Mouse (Mus musculus) midbrain, embryonic 12.5 days (tissue): ENCODE results near the gene Fgf10. TPM values are rescaled to one million over a fixed set of nuclear protein-coding genes. Genes with fewer than 3 reads are reported as not detected.

Source experiments
- ATAC-seq: fragments of 200-750 bp; cut with Nextera tagmentation; 2 replicates; pipeline ENCODE4 v1.8.0; 2017; ENCODE audit warnings: low read depth, moderate TSS enrichment, moderate library complexity; ENCODE audit not compliant: low FRiP score
- H3K27ac ChIP-seq: fragments of 300-500 bp; sonication (generic); replicated peaks from 2 replicates; pipeline ENCODE4 v1.5.1; 2016; ENCODE audit warnings: mild to moderate bottlenecking
- H3K27me3 ChIP-seq: fragments of 300-500 bp; sonication (generic); 2 replicates; pipeline ENCODE4 v1.6.1; 2016; ENCODE audit warnings: mild to moderate bottlenecking
- H3K36me3 ChIP-seq: fragments of 300-500 bp; sonication (generic); 2 replicates; pipeline ENCODE4 v1.6.1; 2016
- H3K4me1 ChIP-seq: fragments of 300-500 bp; sonication (generic); 2 replicates; pipeline ENCODE4 v1.6.1; 2016
- H3K4me2 ChIP-seq: fragments of 300-500 bp; sonication (generic); replicated peaks from 2 replicates; pipeline ENCODE4 v1.6.1; 2016; ENCODE audit warnings: mild to moderate bottlenecking, moderate library complexity
- H3K4me3 ChIP-seq: fragments of 300-500 bp; sonication (generic); 2 replicates; pipeline ENCODE4 v1.5.1; 2016; ENCODE audit warnings: mild to moderate bottlenecking
- H3K9ac ChIP-seq: fragments of 300-500 bp; sonication (generic); replicated peaks from 2 replicates; pipeline ENCODE4 v1.6.1; 2016; ENCODE audit warnings: mild to moderate bottlenecking, moderate library complexity
- H3K9me3 ChIP-seq: fragments of 300-500 bp; sonication (generic); 2 replicates; pipeline ENCODE4 v1.6.1; 2016; ENCODE audit warnings: mild to moderate bottlenecking
- WGBS: fragments of 180-500 bp; shearing (Covaris S2); methylation state at CpG from one replicate; pipeline ENCODE4 v1.1.7; 2016; 5-methylcytosine and 5-hydroxymethylcytosine counted together
- polyA plus RNA-seq: library from polyadenylated mRNA; unstranded; fragments of >200 nt; fragmentation: Nextera tagmentation; extraction: Ambion mirVana; gene quantifications from 2 replicates; pipeline ENCODE4 v1.2.1, GENCODE M21; 2016

Gene Fgf10
- polyA plus RNA-seq, 1 experiment from 2014 or later, result 0.56 TPM

DNA sequence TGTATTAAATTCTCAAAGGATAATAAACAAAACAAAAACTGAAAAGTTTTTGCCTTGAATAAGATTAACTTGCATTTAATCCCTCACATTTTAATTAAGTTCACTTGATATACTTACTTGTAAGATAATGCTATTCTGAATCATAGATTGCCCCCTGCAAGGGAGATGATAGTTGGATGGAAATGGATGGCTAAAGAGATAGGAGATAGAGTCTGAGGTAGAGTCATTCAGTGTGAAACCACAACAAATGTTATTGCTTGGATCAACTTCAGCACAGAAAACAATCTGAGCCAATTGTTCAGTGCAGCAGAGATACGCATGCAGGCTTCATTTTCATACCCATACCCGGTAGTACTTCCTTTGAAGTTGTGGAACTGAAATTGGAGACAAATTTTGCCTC is 23.5 kb downstream of the Fgf10 start:
- no peak overlapping the region for H3K4me2 ChIP-seq
- WGBS, result 88% methylated on average over 2 of the region's 2 CpGs
- ATAC-seq, result no peak
- H3K27ac ChIP-seq, result no peak overlapping the region
- H3K36me3 ChIP-seq, result no peaks in the 10 kb centered on the region
- no peak overlapping the region for H3K4me3 ChIP-seq
- no peak overlapping the region for H3K9ac ChIP-seq
- H3K4me1 ChIP-seq, result no peaks in the 10 kb centered on the region
- H3K9me3 ChIP-seq, result no peaks in the 10 kb centered on the region
- no peaks in the 10 kb centered on the region for H3K27me3 ChIP-seq

DNA sequence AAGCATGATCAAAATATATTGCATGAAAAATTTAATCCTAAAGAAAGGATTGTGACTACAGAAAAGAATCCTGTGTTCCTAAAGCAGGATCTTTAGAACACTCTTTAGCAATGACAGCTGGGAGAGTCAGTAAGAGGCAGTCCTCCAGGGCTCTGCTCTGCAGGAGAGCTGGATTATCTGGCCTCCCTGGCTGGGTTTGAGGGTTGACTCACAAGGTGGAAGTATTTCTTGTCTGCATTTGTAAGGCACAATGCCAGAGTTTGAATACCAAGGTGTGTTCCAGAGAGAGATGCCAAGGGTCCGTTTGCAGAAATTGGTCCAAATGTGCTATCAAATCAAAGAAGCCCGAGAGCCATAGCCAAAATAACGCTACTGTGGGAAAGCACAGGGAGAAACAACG is 25.5 kb downstream of the Fgf10 start:
- Histone ChIP-seq H3K27me3 (no peaks in the 10 kb centered on the region), H3K9me3 (no peaks in the 10 kb centered on the region), H3K4me1 (no peaks in the 10 kb centered on the region), H3K36me3 (no peaks in the 10 kb centered on the region), H3K4me2 (no peak overlapping the region), H3K27ac (no peak overlapping the region), H3K4me3 (no peak overlapping the region), H3K9ac (no peak overlapping the region)
- no peak for ATAC-seq
- WGBS, result 19% methylated on average over 4 of the region's 4 CpGs

DNA sequence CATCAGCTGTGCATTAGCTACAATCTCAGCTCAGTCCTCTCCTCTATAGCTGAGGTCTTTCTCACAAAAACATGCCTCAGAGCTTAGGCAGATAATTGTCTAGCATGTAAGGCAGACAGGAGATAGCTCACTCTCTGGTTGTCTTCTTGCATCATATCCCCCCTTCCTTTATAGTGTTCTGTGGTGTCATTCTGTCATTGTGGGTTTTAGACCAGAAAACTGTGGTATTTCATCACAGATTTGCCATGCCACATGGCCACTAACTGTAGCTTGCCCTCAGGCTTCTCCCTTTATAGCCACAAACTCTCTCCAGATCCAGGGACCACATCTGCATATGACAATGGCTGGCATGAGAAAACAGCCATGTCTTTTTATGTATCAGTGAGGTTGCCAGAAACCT is 34.1 kb downstream of the Fgf10 start:
- H3K4me3 ChIP-seq, result no peak overlapping the region
- H3K27ac ChIP-seq, result no peak overlapping the region
- H3K36me3 ChIP-seq, result no peaks in the 10 kb centered on the region
- no peak overlapping the region for H3K4me2 ChIP-seq
- no peaks in the 10 kb centered on the region for H3K27me3 ChIP-seq
- H3K9me3 ChIP-seq, result no peaks in the 10 kb centered on the region
- no peaks in the 10 kb centered on the region for H3K4me1 ChIP-seq
- H3K9ac ChIP-seq, result no peak overlapping the region
- ATAC-seq, result no peak

DNA sequence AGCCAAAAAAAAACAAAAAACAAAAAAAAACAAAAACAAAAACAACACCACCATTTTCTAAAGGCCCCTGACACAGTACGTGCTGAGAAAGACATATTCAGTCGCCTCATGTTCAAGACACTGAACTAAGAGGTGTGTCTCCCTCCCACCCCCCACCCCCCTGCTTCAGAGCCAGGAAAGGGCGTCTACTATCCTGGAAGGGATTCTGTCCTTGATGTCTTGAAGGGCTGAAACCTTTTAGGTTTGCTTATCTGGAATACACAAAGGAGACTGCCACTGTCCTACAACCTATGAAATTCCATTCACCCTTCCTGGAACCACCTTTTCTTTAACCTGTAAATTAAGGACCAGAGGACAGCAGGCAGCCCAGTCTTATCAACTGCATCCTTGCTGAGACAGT is 36.1 kb downstream of the Fgf10 start:
- no peaks in the 10 kb centered on the region for H3K9me3 ChIP-seq
- no peak overlapping the region for H3K27ac ChIP-seq
- H3K36me3 ChIP-seq, result no peaks in the 10 kb centered on the region
- H3K9ac ChIP-seq, result no peak overlapping the region
- H3K27me3 ChIP-seq, result no peaks in the 10 kb centered on the region
- no peak overlapping the region for H3K4me3 ChIP-seq
- H3K4me2 ChIP-seq, result no peak overlapping the region
- ATAC-seq, result no peak
- 85% methylated on average over 3 of the region's 3 CpGs for WGBS
- no peaks in the 10 kb centered on the region for H3K4me1 ChIP-seq

GRCm38 (mm10) chr13:118709912-118710311 is 40.3 kb downstream of the Fgf10 start:
- H3K36me3 ChIP-seq, result no peaks in the 10 kb centered on the region
- peaks cover 8% of the 10 kb centered on the region for H3K4me1 ChIP-seq
- ATAC-seq, result no peak
- no peak overlapping the region for H3K9ac ChIP-seq
- no peak overlapping the region for H3K4me2 ChIP-seq
- H3K27me3 ChIP-seq, result peaks cover 18% of the 10 kb centered on the region
- H3K4me3 ChIP-seq, result no peak overlapping the region
- H3K9me3 ChIP-seq, result no peaks in the 10 kb centered on the region
- WGBS, result 73% methylated on average over 1 of the region's 1 CpGs
- no peak overlapping the region for H3K27ac ChIP-seq

DNA sequence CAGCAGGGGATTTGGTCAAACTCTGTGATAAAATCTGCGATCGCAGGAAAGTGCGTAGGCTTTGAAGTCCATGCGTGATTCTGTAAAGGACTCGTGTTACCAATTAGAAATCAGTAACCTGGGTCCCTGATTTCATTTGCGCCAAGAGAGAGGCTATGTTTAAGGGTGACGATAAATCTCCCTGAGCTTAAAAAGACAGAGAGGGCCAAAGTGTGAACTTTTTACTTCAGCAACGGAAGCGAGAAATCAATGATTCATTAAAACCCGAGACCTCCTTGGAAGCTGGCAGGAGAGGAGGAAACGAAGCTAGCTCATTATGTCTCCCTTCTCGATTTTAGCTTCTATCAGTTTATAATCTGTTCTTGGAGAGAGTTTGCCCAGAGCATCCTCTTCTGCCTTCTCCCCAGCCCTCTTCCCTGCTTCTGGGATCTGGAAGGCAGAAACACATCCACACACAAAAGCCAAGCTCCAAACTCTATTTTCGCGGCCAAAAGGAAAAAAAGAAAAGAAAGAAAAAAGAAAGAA is 44.1 kb downstream of the Fgf10 start:
- no peak overlapping the region for H3K27ac ChIP-seq
- peak overlapping the region; percentile 58; the same call in 1 of the 2 replicates for H3K9ac ChIP-seq

DNA sequence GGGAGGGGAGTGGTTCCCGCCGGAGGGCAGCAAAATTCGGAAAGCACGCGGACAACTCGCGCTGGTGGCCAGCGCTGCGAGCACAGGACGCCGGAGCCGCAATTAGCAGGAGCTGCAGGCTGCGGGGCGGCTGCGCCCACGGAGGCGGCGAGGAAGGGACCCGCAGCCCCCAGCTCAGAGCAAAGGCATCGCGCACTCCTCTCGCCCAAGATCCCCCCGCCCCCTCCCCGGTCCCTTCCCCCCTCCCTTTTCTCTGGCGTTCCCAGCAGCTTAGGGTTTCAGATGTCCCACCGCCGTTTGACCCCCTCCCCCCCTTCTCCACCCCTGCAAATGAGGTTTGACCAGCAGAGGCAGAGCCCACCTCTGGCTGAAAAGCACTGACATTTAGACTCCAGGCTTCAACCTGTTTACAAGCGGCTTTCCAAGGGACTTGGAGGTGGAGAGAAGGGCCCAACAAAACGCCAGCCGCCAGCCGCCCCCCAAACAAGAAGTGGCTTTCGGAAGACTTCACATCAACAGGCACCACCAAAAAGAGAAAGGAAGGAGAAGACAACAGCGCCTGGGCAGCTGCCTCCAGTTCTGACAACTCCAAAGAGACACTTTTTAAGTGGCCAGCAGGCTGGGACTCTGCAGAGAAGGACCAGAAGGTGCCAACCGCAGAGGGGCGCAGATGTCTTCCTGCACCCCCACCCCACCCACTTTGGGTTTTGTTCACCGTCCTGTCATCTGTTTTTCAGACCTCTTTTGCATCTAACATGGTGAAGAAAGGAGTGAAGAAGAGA is 44.9 kb downstream of the Fgf10 start:
- peak overlapping the region; percentile 55 for H3K4me3 ChIP-seq
- no peak overlapping the region for H3K27ac ChIP-seq
- H3K4me2 ChIP-seq, result peak overlapping the region; percentile 89
- ATAC-seq, result peak; percentile 84
- peaks cover 34% of the 10 kb centered on the region for H3K27me3 ChIP-seq
- peaks cover 16% of the 10 kb centered on the region for H3K4me1 ChIP-seq
- H3K36me3 ChIP-seq, result no peaks in the 10 kb centered on the region
- H3K9me3 ChIP-seq, result no peaks in the 10 kb centered on the region
- WGBS, result under 1% methylated on average over 22 of the region's 36 CpGs
- H3K9ac ChIP-seq, result peak overlapping the region; percentile 58; the same call in 1 of the 2 replicates

More for the DNA sequence above, 44.1 kb downstream of the Fgf10 start:
- under 1% methylated on average over 14 of the region's 14 CpGs for WGBS
- Histone ChIP-seq H3K4me1 (peaks cover 16% of the 10 kb centered on the region), H3K4me2 (peak overlapping the region; percentile 89), H3K36me3 (no peaks in the 10 kb centered on the region), H3K27me3 (peaks cover 34% of the 10 kb centered on the region), H3K9me3 (no peaks in the 10 kb centered on the region), H3K4me3 (peak overlapping the region; percentile 55)
- no peak for ATAC-seq

- Histone ChIP-seq H3K4me1 (peaks cover 16% of the 10 kb centered on the region), H3K4me2 (peak overlapping the region; percentile 89), H3K4me3 (peak overlapping the region; percentile 55), H3K9me3 (no peaks in the 10 kb centered on the region), H3K36me3 (no peaks in the 10 kb centered on the region), H3K9ac (peak overlapping the region; percentile 20; the same call in 1 of the 2 replicates), H3K27ac (no peak overlapping the region), H3K27me3 (peaks cover 34% of the 10 kb centered on the region)
- 4% methylated on average over 31 of the region's 31 CpGs for WGBS
- peak; percentile 52 for ATAC-seq
Observed at GRCm38 (mm10) chr13:118715066-118716018, 45.8 kb downstream of the Fgf10 start.

DNA sequence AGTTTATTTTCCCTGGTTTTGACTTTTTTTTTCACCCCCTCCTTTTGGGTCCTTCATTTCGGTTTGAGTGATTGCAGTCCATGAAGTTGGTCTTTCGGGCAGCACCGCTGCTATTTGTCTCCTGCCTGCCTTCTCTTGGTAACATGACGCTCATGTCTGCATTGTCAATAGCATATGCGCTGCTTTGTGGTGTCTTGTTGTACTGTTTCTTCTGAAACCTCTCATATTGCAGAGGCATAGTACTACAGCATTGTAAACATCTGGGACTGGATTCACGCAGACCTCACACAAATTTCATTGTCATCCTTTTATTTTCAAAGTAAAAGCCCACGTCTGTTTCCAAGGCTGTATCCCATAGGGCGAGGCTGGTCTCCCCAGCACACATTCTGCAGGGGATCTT is 46.7 kb downstream of the Fgf10 start:
- ATAC-seq, result no peak
- H3K4me3 ChIP-seq, result peak overlapping the region; percentile 55
- H3K27ac ChIP-seq, result no peak overlapping the region
- 8% methylated on average over 8 of the region's 8 CpGs for WGBS
- no peak overlapping the region for H3K9ac ChIP-seq
- peaks cover 16% of the 10 kb centered on the region for H3K4me1 ChIP-seq
- peak overlapping the region; percentile 89 for H3K4me2 ChIP-seq
- H3K27me3 ChIP-seq, result peaks cover 34% of the 10 kb centered on the region
- no peaks in the 10 kb centered on the region for H3K36me3 ChIP-seq
- H3K9me3 ChIP-seq, result no peaks in the 10 kb centered on the region

- Histone ChIP-seq H3K4me3 (no peak overlapping the region), H3K9me3 (no peaks in the 10 kb centered on the region), H3K36me3 (no peaks in the 10 kb centered on the region), H3K27ac (no peak overlapping the region), H3K4me2 (peak overlapping the region; percentile 89; the same call in 1 of the 2 replicates), H3K27me3 (peaks cover 34% of the 10 kb centered on the region), H3K4me1 (peaks cover 16% of the 10 kb centered on the region), H3K9ac (no peak overlapping the region)
- 40% methylated on average over 1 of the region's 1 CpGs for WGBS
- ATAC-seq, result no peak
Observed at GRCm38 (mm10) chr13:118716726-118717125, 47.1 kb downstream of the Fgf10 start.

DNA sequence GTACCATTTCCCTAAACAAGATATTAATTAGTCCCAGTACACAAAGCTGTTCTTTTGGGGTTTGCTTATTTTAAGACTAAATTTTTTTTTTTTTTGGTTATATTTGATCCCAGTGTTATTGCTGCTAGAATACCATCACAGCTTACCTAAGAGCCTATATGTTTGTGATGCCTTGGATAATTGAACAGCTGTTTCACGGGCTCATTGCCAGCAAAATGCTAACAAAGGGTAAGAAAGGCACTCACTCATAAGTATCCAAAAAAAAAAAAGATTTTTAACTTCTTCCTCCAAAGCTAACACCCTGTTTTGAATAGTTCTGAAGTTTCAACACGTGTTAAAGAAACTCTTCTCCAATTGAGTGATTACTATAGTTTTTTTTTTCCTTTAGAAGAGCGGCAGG is 48.8 kb downstream of the Fgf10 start:
- H3K4me3 ChIP-seq, result no peak overlapping the region
- H3K4me1 ChIP-seq, result peaks cover 14% of the 10 kb centered on the region
- no peaks in the 10 kb centered on the region for H3K9me3 ChIP-seq
- H3K36me3 ChIP-seq, result no peaks in the 10 kb centered on the region
- no peak overlapping the region for H3K4me2 ChIP-seq
- ATAC-seq, result no peak
- no peak overlapping the region for H3K9ac ChIP-seq
- peaks cover 25% of the 10 kb centered on the region for H3K27me3 ChIP-seq
- H3K27ac ChIP-seq, result no peak overlapping the region
- 68% methylated on average over 3 of the region's 3 CpGs for WGBS

GRCm38 (mm10) chr13:118721668-118722067 is 52.1 kb downstream of the Fgf10 start:
- Histone ChIP-seq H3K36me3 (no peaks in the 10 kb centered on the region), H3K9ac (no peak overlapping the region), H3K9me3 (no peaks in the 10 kb centered on the region), H3K4me1 (no peaks in the 10 kb centered on the region), H3K27me3 (peaks cover under 1% of the 10 kb centered on the region; the same call in 1 of the 2 replicates), H3K4me3 (no peak overlapping the region), H3K4me2 (no peak overlapping the region), H3K27ac (no peak overlapping the region)
- ATAC-seq, result no peak
- 58% methylated on average over 1 of the region's 1 CpGs for WGBS
